9 mouse cellular contexts compared by ENCODE assay signal in the genomic region with DNA sequence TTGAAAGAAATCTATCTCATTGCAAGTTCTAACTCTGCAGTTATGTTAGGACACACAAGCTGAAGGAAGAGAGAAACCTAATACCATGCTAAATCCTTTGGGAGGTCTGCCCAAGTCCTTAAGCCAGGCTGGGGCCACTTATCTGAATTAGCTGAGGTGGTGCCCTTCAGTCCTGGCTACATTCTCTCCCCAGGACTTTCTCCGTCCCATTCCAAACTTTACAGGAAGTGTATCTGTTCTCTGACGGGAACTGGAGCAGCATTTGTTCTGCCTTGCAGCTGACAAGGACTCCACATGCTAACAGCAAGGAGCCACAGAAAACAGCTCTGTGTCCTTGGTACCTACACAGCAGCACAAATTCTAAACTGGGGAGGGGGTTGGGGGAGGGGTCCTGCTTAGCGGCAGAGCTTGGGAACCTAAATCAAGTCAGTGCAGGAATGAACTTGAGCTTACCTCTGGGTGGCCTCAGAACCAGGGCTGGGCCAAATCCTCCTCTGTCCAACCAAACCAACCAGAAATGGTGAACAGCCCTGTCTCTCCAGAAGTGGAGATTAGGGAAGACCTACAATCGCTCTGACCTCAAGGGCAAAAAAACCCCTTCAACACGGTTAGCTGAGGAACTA.
DNase-seq lines count a peak whose midpoint lies in the region; ATAC-seq and TF ChIP-seq lines count a peak whose summit lies in the region.
"Had no signal": no experiment of that assay in that cellular context is flagged by ENCODE, and none has a peak within 500 bp of the region (broad histone marks: within the 10 kb centered on the region; RNA-seq: fewer than 3 reads in every experiment).

No protein-coding gene starts in this region.

- H3K27ac ChIP-seq in gastrocnemius, adult 2 months = peak overlapping the region; percentile 95
- H3K27ac ChIP-seq in embryonic facial prominence, embryonic 14.5 days (replicated peaks; ENCODE audit: low read depth, low read length) = peak overlapping the region; percentile 89
- H3K27ac ChIP-seq in limb, embryonic 11.5 days (replicated peaks; ENCODE audit: low read depth, low read length) = peak overlapping the region; percentile 81

- 0 out of 2 replicates have a peak overlapping the region, but pooled peaks have one; percentile 32 for H3K9ac ChIP-seq in embryonic facial prominence, embryonic 14.5 days (ENCODE audit: low read depth, low read length)
- no peak overlapping the region for H3K9ac ChIP-seq in limb, embryonic 11.5 days (ENCODE audit: low read length)

- H3K4me1 ChIP-seq in embryonic facial prominence, embryonic 14.5 days (ENCODE audit: control insufficient read depth, insufficient read depth, low read length) = peaks cover 54% of the 10 kb centered on the region
- peaks cover 44% of the 10 kb centered on the region for H3K4me1 ChIP-seq in limb, embryonic 11.5 days (ENCODE audit: control insufficient read depth, insufficient read depth, low read length)

- intact Hi-C loops in gastrocnemius, adult 2 months (cut with DNase I) = loop anchor here (2.0 kb wide), 1 partner anchor 52 kb away; no protein-coding TSS in a partner anchor
- intact Hi-C loops in gastrocnemius, postnatal 36 days (cut with DNase I) = loop anchor here (5.0 kb wide), 1 partner anchor 238 kb away; no protein-coding TSS in a partner anchor

- no peak for TF ChIP-seq CTCF in gastrocnemius, adult 2 months (IDR thresholded peaks at IDR 0.05)

- 4% methylated on average over 5 of the region's 5 CpGs for WGBS in embryonic facial prominence, embryonic 14.5 days
- 7% methylated on average over 5 of the region's 5 CpGs for WGBS in limb, embryonic 11.5 days

- peak; percentile 69 for ATAC-seq in embryonic facial prominence, embryonic 14.5 days (ENCODE audit: low read depth)
- peak; percentile 63; the same call in 1 of the 2 replicates for ATAC-seq in limb, embryonic 11.5 days (ENCODE audit: insufficient number of reproducible peaks, low FRiP score, low TSS enrichment, low read depth)
- ATAC-seq: forebrain, embryonic 16.5 days had no signal

- H3K27me3 ChIP-seq in embryonic facial prominence, embryonic 14.5 days (replicated peaks; ENCODE audit: control insufficient read depth, insufficient read depth, low read length) = no peaks in the 10 kb centered on the region
- no peaks in the 10 kb centered on the region for H3K27me3 ChIP-seq in limb, embryonic 11.5 days (ENCODE audit: control insufficient read depth, insufficient read depth, low read length)

- H3K4me2 ChIP-seq in embryonic facial prominence, embryonic 14.5 days (ENCODE audit: low read depth, low read length) = peak overlapping the region; percentile 33
- peak overlapping the region; percentile 36 for H3K4me2 ChIP-seq in limb, embryonic 11.5 days (ENCODE audit: low read depth, severe bottlenecking)

- no peaks in the 10 kb centered on the region for H3K9me3 ChIP-seq in embryonic facial prominence, embryonic 14.5 days (ENCODE audit: control insufficient read depth, low read length)
- H3K9me3 ChIP-seq in limb, embryonic 11.5 days (ENCODE audit: control insufficient read depth, low read length) = no peaks in the 10 kb centered on the region

- H3K36me3 ChIP-seq in embryonic facial prominence, embryonic 14.5 days (ENCODE audit: control insufficient read depth, insufficient read depth, low read length) = no peaks in the 10 kb centered on the region
- no peaks in the 10 kb centered on the region for H3K36me3 ChIP-seq in limb, embryonic 11.5 days (ENCODE audit: control insufficient read depth, insufficient read depth, low read length)

- peak overlapping the region; percentile 53 for H3K4me3 ChIP-seq in gastrocnemius, adult 2 months
- H3K4me3 ChIP-seq in embryonic facial prominence, embryonic 14.5 days (ENCODE audit: low read depth, low read length) = no peak overlapping the region
- H3K4me3 ChIP-seq in limb, embryonic 11.5 days (ENCODE audit: low read depth, low read length) = no peak overlapping the region

- DNase-seq in gastrocnemius, adult 2 months = peak; percentile 63
- no peak for DNase-seq in gastrocnemius, postnatal 36 days
- peak; percentile 72 for DNase-seq in 3T3-L1 (ENCODE audit: low read depth, low spot score)
- DNase-seq in embryonic facial prominence, embryonic 14.5 days (ENCODE audit: low spot score) = peak; percentile 78
- peak; percentile 39 for DNase-seq in limb, embryonic 11.5 days (ENCODE audit: low spot score)
- no peak for DNase-seq in urinary bladder, adult 18-20 months (ENCODE audit: low spot score in 2 of 2)
- no peak for DNase-seq in yolk sac, embryonic 10.5 days (ENCODE audit: low spot score)
- DNase-seq in kidney, adult 18-20 months = no peak

Comparison
In these comparisons a context has a peak if more than half of its experiments do, and no peak if none do; other contexts are left out.
1. DNase-seq: peak in gastrocnemius, adult 2 months (single experiment), 3T3-L1 (single experiment), embryonic facial prominence, embryonic 14.5 days (single experiment) and limb, embryonic 11.5 days (single experiment); none in gastrocnemius, postnatal 36 days (0 of 2), urinary bladder, adult 18-20 months (0 of 2), yolk sac, embryonic 10.5 days (single experiment) and kidney, adult 18-20 months (single experiment).
2. Peak in every context shown above with its lines, with median percentiles within 50 percentile points of each other: H3K27ac ChIP-seq.